Mouse (Mus musculus): ENCODE measurements around the gene Sgca.

Gene Sgca

DNA sequence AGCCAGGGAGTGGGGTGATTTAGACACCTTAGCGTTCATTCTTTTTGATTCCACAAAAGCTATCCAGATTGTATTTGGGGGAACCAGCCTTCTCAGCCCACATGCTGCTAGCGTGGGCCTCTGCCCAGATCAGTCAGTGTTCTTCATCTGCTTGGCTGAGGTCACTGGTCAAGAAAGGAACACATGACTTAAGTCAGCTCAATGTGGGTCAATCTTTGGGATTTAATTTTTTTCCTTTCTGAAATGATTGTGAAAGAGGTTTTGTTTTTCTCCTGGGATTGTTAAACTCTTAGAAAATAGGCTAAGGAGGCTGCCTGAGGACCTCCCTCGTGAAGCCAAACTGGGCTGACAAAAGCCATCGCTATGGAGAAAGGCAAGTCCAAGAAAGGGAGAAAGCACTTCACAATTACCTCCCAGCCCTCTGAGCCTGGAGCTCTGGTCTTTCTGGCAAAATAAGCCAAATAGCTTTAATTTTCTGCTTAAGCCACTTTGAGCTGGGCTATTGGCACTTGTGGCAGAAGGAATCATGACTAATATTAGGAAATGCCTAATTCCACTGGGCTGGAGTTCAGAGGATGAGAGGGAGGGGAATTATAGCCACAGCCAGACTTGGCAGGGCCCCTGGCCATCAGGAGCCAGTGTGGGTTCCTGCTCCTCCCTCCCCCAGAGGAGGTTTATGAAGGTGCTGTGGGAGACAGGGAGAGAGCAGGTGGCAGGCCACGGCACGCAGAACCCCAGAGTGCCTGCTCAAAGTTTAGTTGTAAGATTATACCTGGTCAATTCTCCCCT, 62.6 kb downstream of the Sgca start:
- peak; percentile 93 for DNase-seq (ENCODE audit: low read depth, low spot score)

Measured in brain, adult 2 months (tissue).